Mouse (Mus musculus) lung, postnatal 10 days (tissue): ENCODE results near the gene Parp12.
A peak's percentile ranks its signal among the peaks of the same experiment; 100 is the strongest.

Source experiments
- DNase-seq: peaks from one replicate; pipeline ENCODE4 v3.0.0; 2021

Parp12 gene

GRCm38 (mm10) chr6:39117584-39118455 lies at the start of gene Parp12:
TSS of gene Parp12 (minus strand) at chr6:39118349.
- peak; percentile 89 for DNase-seq

GRCm38 (mm10) chr6:39164891-39165290 lies 46.7 kb upstream of the Parp12 start:
- no peak for DNase-seq

GRCm38 (mm10) chr6:39161975-39162374 lies 43.8 kb upstream of the Parp12 start:
- DNase-seq = no peak

- peak; percentile 8 for DNase-seq
Measured at GRCm38 (mm10) chr6:39146041-39146440, 27.9 kb upstream of the Parp12 start.

- DNase-seq = no peak
Measured at GRCm38 (mm10) chr6:39132556-39132955, 14.4 kb upstream of the Parp12 start.

- DNase-seq = no peak
Measured at GRCm38 (mm10) chr6:39131480-39131879, 13.3 kb upstream of the Parp12 start.

- no peak for DNase-seq
Measured at GRCm38 (mm10) chr6:39124719-39125118, 6.6 kb upstream of the Parp12 start.

GRCm38 (mm10) chr6:39120685-39121084 lies 2.5 kb upstream of the Parp12 start:
- DNase-seq = no peak

- peak; percentile 67 for DNase-seq
Measured at GRCm38 (mm10) chr6:39118456-39118881, 320 bp upstream of the Parp12 start.

- DNase-seq = no peak
Measured at GRCm38 (mm10) chr6:39115438-39115837, 2.7 kb downstream of the Parp12 start.

GRCm38 (mm10) chr6:39113141-39113540 lies 5.0 kb downstream of the Parp12 start:
- DNase-seq = no peak

- DNase-seq = no peak
Measured at GRCm38 (mm10) chr6:39112701-39113100, 5.4 kb downstream of the Parp12 start.

GRCm38 (mm10) chr6:39106812-39107211 lies 11.3 kb downstream of the Parp12 start:
- no peak for DNase-seq

- DNase-seq = no peak
Measured at GRCm38 (mm10) chr6:39104631-39105030, 13.5 kb downstream of the Parp12 start.

GRCm38 (mm10) chr6:39076498-39076897 lies 41.7 kb downstream of the Parp12 start:
- DNase-seq = no peak

GRCm38 (mm10) chr6:39074186-39074585 lies 44.0 kb downstream of the Parp12 start:
- no peak for DNase-seq

GRCm38 (mm10) chr6:39072664-39073063 lies 45.5 kb downstream of the Parp12 start:
- DNase-seq = no peak

GRCm38 (mm10) chr6:39066935-39067578 lies 51.1 kb downstream of the Parp12 start:
- peak; percentile 89 for DNase-seq

GRCm38 (mm10) chr6:39063541-39063940 lies 54.6 kb downstream of the Parp12 start:
- DNase-seq = no peak

- no peak for DNase-seq
Measured at GRCm38 (mm10) chr6:39061180-39061579, 57.0 kb downstream of the Parp12 start.

GRCm38 (mm10) chr6:39059547-39060497 lies 58.3 kb downstream of the Parp12 start:
- DNase-seq = peak; percentile 79

- DNase-seq = peak; percentile 49
Measured at GRCm38 (mm10) chr6:39058936-39059335, 59.2 kb downstream of the Parp12 start.

GRCm38 (mm10) chr6:39058389-39058788 lies 59.8 kb downstream of the Parp12 start:
- no peak for DNase-seq
